Mouse (Mus musculus): ENCODE measurements at regions not wholly inside any gene's neighbourhood (a gene's known extent, or its start where the extent isn't known, plus 50 kb on each side); places are given as distances from the start of the nearest gene placed in this dataset.
A peak's percentile ranks its signal among the peaks of the same experiment; 100 is the strongest.

- Histone ChIP-seq H3K4me1 (replicated peaks) (peaks cover 9% of the 10 kb centered on the region; the same call in 1 of the 2 replicates), H3K4me3 (no peak overlapping the region), H3K27me3 (ENCODE audit: insufficient read depth, poor library complexity, severe bottlenecking) (0 out of 2 replicates have a peak, but pooled peaks cover 2% of the 10 kb centered on the region), H3K9me3 (no peaks in the 10 kb centered on the region), H3K36me3 (no peaks in the 10 kb centered on the region), H3K27ac (no peak overlapping the region)
- 83% methylated on average over 4 of the region's 4 CpGs for WGBS
- no peak for DNase-seq (ENCODE audit: low spot score)
Measured at GRCm38 (mm10) chr14:47826545-47826944, 178.3 kb downstream of the Ktn1 start.

DNA sequence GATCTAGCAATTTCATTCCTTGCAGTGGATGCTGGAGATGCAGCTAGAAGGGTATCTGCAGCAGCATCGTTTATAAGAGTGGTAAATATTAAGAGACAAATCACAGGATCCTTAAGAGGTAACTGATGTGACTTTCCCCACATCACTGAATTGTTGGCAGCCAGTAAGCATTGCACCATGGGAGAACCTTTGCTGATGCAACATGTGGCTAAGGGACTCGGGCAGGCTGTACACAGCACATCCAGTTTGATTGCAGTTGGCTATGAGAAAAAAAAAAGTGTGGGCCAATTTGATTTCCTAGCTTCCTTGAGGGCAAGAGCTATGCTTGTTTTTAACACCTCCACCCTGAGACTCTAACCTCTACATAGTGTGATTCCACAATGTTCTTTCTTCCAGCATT, 179.4 kb downstream of the Ktn1 start:
- H3K27ac ChIP-seq = no peak overlapping the region
- 0 out of 2 replicates have a peak, but pooled peaks cover 2% of the 10 kb centered on the region for H3K27me3 ChIP-seq (ENCODE audit: insufficient read depth, poor library complexity, severe bottlenecking)
- WGBS = 91% methylated on average over 2 of the region's 2 CpGs
- H3K4me1 ChIP-seq (replicated peaks) = peaks cover 9% of the 10 kb centered on the region; the same call in 1 of the 2 replicates
- H3K4me3 ChIP-seq = no peak overlapping the region
- DNase-seq (ENCODE audit: low spot score) = no peak
- no peaks in the 10 kb centered on the region for H3K36me3 ChIP-seq
- no peaks in the 10 kb centered on the region for H3K9me3 ChIP-seq

- Histone ChIP-seq H3K36me3 (no peaks in the 10 kb centered on the region), H3K4me1 (replicated peaks) (peaks cover 3% of the 10 kb centered on the region; the same call in 1 of the 2 replicates), H3K9me3 (no peaks in the 10 kb centered on the region), H3K27ac (no peak overlapping the region), H3K27me3 (ENCODE audit: insufficient read depth, poor library complexity, severe bottlenecking) (no peaks in the 10 kb centered on the region), H3K4me3 (no peak overlapping the region)
- DNase-seq (ENCODE audit: low spot score) = no peak
- 88% methylated on average over 10 of the region's 10 CpGs for WGBS
Measured at GRCm38 (mm10) chr14:47833696-47834095, 185.4 kb downstream of the Ktn1 start.

- no peaks in the 10 kb centered on the region for H3K9me3 ChIP-seq
- WGBS = 73% methylated on average over 4 of the region's 4 CpGs
- H3K4me3 ChIP-seq = no peak overlapping the region
- H3K27ac ChIP-seq = no peak overlapping the region
- H3K36me3 ChIP-seq = no peaks in the 10 kb centered on the region
- H3K27me3 ChIP-seq (ENCODE audit: insufficient read depth, poor library complexity, severe bottlenecking) = no peaks in the 10 kb centered on the region
- H3K4me1 ChIP-seq (replicated peaks) = peaks cover 16% of the 10 kb centered on the region
- no peak for DNase-seq (ENCODE audit: low spot score)
Measured at GRCm38 (mm10) chr14:47835408-47835807, 187.2 kb downstream of the Ktn1 start.

DNA sequence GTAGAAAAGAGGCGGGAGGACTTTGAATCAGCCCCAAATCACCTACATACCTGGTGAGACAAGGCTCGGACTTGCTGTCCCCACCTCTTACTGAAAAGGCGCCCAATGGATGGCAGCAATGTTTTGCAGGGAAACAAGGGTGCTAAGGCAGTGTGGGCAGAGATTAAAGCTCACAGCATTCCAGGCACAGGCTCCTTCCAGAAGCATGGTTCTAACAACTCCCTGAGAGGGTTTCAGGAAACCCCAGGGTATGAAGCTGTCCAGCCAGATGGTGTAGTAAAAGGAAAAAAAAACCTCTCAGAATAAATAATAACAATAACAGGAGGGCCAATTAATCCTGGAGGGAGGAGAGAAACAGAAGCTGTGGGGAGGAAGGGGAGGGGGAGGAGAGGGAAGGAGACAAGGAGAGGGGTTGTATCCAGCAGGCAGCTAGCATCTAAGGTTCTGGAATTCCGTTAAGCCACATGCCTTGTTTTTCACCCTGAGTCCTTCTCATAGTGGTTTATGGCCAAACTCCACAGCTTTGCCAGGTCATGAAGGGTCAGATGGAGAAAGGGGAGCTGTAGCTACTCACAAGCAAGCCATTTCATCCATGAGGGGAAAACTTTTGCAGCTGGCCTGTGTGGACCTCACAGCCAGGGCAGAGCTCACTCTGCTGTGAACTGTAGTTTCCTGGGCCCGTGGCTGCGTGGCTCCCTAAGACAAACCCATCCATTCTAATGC, 191.4 kb downstream of the Ktn1 start:
- H3K4me3 ChIP-seq = no peak overlapping the region
- no peaks in the 10 kb centered on the region for H3K36me3 ChIP-seq
- H3K27me3 ChIP-seq (ENCODE audit: insufficient read depth, poor library complexity, severe bottlenecking) = no peaks in the 10 kb centered on the region
- no peaks in the 10 kb centered on the region for H3K9me3 ChIP-seq
- H3K27ac ChIP-seq = peak overlapping the region; percentile 56
- 53% methylated on average over 6 of the region's 6 CpGs for WGBS
- DNase-seq (ENCODE audit: low spot score) = no peak
- H3K4me1 ChIP-seq (replicated peaks) = peaks cover 16% of the 10 kb centered on the region

DNA sequence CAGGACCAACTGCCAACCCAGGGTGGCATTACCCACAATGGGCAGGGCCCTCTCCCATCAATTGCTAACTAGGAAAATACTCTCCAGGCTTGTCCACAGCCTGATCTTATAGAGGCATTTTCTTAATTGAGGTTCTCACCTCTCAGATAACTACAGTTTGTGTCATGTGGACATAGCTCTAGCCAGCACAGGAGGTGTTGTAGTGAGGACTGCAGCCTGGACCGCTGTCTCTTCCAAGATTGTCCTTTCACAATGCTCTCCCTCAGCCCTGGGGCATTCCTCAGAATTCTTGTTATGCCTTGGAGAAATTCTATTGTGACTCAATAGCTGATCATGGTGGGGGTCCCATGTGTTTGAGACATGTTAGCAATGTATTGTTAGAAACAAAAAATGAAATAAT, 196.1 kb downstream of the Ktn1 start:
- WGBS = 81% methylated on average over 1 of the region's 1 CpGs
- Histone ChIP-seq H3K36me3 (no peaks in the 10 kb centered on the region), H3K4me1 (replicated peaks) (peaks cover 7% of the 10 kb centered on the region), H3K9me3 (no peaks in the 10 kb centered on the region), H3K4me3 (no peak overlapping the region), H3K27ac (no peak overlapping the region), H3K27me3 (ENCODE audit: insufficient read depth, poor library complexity, severe bottlenecking) (no peaks in the 10 kb centered on the region)
- DNase-seq (ENCODE audit: low spot score) = no peak

DNA sequence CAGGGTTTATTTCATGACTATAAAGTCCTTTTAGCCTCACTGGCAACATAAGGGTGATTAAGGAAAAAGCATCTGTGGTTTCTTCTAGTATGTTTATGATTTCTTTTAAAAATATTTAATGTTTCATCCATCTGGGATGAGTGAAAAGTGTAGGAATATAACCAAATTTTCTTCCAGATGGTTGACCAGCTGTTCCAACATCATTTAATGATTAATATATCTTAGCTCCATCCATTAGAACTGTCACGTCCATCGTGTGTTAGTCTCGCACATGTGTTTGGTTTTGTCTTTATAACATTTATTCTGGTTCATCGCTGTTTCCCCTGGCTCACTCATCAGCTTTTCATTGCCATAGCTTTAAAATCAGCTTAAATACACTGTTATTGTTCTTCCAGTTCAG, 200.6 kb downstream of the Ktn1 start:
- H3K4me3 ChIP-seq = no peak overlapping the region
- H3K27ac ChIP-seq = no peak overlapping the region
- WGBS = 86% methylated on average over 4 of the region's 4 CpGs
- H3K27me3 ChIP-seq (ENCODE audit: insufficient read depth, poor library complexity, severe bottlenecking) = no peaks in the 10 kb centered on the region
- no peak for DNase-seq (ENCODE audit: low spot score)
- no peaks in the 10 kb centered on the region for H3K36me3 ChIP-seq
- no peaks in the 10 kb centered on the region for H3K9me3 ChIP-seq
- no peaks in the 10 kb centered on the region for H3K4me1 ChIP-seq (replicated peaks)

DNA sequence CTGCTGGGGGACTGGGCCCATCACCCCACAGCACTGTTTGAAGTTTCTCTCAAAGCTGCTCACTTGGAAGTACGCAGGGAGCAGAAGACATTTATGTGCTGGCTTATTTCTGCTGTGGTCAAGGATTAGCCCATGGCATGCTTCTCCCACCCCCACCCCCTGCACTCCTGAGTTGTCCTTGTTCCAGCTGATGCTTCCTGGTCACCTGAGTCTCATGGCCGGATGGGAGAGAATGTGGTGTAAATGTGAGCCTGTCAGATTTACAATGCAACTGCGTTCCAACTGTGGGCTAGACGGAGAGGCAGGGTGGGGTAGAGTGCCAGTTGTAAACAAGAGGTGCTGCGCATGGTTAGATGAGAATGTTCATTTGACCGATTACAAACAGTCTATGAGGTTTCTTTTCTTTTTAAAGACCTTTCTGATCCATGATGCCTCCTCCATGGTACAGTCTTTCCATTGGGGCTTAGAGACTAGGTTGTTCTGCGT, 208.1 kb downstream of the Ktn1 start:
- Histone ChIP-seq H3K36me3 (no peaks in the 10 kb centered on the region), H3K27me3 (ENCODE audit: insufficient read depth, poor library complexity, severe bottlenecking) (no peaks in the 10 kb centered on the region), H3K9me3 (no peaks in the 10 kb centered on the region), H3K27ac (no peak overlapping the region), H3K4me3 (no peak overlapping the region), H3K4me1 (replicated peaks) (0 out of 2 replicates have a peak, but pooled peaks cover 2% of the 10 kb centered on the region)
- WGBS = 73% methylated on average over 7 of the region's 7 CpGs
- DNase-seq (ENCODE audit: low spot score) = no peak

GRCm38 (mm10) chr14:47857271-47857670, 209.0 kb downstream of the Ktn1 start:
- Histone ChIP-seq H3K4me3 (no peak overlapping the region), H3K4me1 (replicated peaks) (0 out of 2 replicates have a peak, but pooled peaks cover 2% of the 10 kb centered on the region), H3K27ac (no peak overlapping the region), H3K9me3 (no peaks in the 10 kb centered on the region), H3K27me3 (ENCODE audit: insufficient read depth, poor library complexity, severe bottlenecking) (no peaks in the 10 kb centered on the region), H3K36me3 (no peaks in the 10 kb centered on the region)
- 79% methylated on average over 4 of the region's 4 CpGs for WGBS
- no peak for DNase-seq (ENCODE audit: low spot score)

DNA sequence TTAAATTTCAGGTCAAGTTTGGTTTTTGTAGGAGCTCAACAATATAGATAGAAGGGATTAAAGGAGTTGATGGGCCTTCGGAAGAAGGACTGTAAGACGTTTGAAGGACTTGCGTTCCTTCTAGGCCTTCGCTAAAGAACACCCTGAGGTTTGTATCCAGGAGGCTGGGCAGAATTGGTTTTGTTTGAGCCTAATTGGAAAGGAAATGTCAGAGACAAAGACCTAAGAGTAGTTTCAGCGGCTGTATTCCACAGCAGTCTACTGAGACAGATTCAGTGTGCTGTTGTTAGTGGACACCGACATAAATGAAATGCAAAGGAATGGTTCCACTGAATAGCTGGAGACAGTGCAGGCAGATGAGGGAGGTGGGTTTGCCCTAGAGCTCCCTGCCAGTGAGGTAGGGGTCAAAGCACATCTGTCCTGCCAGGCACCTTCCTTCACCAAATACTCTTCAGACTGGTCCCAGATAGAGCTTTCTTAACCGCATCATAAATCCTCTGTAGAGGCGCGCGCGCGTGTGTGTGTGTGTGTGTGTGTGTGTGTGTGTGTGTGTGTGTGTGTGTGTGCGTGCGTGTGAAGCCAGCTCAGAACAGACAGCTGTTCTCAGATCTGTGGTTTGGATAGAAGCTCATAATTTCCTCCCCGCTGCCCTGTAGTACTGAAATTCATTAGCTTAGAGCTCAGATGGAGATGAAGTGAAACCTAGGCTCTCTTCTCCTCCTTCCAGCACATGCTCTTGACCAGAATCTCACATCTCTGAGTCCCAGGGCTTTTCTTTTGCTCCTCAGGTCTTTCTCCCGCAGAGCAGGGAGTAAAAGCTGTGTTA, 209.7 kb downstream of the Ktn1 start:
- Histone ChIP-seq H3K4me3 (no peak overlapping the region), H3K4me1 (replicated peaks) (0 out of 2 replicates have a peak, but pooled peaks cover 2% of the 10 kb centered on the region), H3K27me3 (ENCODE audit: insufficient read depth, poor library complexity, severe bottlenecking) (no peaks in the 10 kb centered on the region), H3K9me3 (no peaks in the 10 kb centered on the region), H3K27ac (no peak overlapping the region), H3K36me3 (no peaks in the 10 kb centered on the region)
- 83% methylated on average over 16 of the region's 16 CpGs for WGBS
- DNase-seq (ENCODE audit: low spot score) = no peak

DNA sequence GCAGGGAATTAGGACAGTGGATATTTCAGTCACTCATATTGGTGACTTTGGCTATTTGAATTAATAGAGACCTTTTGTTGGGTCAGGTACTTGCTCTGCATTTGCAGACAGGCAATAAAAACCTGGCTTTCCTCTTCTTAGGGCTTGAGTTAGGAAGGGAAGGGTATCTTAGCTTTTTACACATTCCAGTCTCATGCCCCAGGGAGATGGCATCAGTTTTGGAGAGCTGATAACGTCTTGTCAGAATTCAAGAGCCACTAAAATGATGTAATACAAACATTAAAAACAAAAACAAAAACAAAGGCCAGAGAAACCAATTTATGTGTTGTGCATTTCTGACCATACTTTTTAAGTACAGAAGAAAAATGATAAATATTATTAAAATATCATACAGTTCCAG, 214.3 kb downstream of the Ktn1 start:
- H3K36me3 ChIP-seq = no peaks in the 10 kb centered on the region
- no peaks in the 10 kb centered on the region for H3K27me3 ChIP-seq (ENCODE audit: insufficient read depth, poor library complexity, severe bottlenecking)
- 80% methylated on average over 1 of the region's 1 CpGs for WGBS
- H3K4me1 ChIP-seq (replicated peaks) = 0 out of 2 replicates have a peak, but pooled peaks cover 2% of the 10 kb centered on the region
- no peaks in the 10 kb centered on the region for H3K9me3 ChIP-seq
- H3K4me3 ChIP-seq = no peak overlapping the region
- DNase-seq (ENCODE audit: low spot score) = no peak
- no peak overlapping the region for H3K27ac ChIP-seq

DNA sequence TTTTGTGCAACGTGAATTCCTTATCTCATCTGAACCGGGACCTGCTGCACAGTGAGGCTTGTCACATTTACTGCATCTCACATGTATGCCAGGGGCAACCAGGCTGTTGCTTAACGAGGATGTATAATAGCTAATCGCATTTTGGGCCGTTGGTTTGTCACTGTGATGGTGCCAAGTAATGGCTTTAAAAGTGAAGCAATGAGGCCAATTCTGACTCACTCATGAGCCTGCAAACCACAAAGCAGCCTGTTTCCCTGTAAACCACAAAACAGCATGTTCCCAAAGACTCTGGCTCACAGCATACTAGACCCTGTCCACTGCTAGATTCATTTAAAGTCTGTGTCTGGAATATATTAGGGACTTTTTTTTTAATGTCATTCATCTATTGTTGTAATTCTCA, 214.8 kb downstream of the Ktn1 start:
- Histone ChIP-seq H3K36me3 (no peaks in the 10 kb centered on the region), H3K9me3 (no peaks in the 10 kb centered on the region), H3K4me1 (replicated peaks) (no peaks in the 10 kb centered on the region), H3K27me3 (ENCODE audit: insufficient read depth, poor library complexity, severe bottlenecking) (no peaks in the 10 kb centered on the region), H3K4me3 (no peak overlapping the region), H3K27ac (no peak overlapping the region)
- DNase-seq (ENCODE audit: low spot score) = no peak
- 90% methylated on average over 5 of the region's 5 CpGs for whole genome bisulfite sequencing

DNA sequence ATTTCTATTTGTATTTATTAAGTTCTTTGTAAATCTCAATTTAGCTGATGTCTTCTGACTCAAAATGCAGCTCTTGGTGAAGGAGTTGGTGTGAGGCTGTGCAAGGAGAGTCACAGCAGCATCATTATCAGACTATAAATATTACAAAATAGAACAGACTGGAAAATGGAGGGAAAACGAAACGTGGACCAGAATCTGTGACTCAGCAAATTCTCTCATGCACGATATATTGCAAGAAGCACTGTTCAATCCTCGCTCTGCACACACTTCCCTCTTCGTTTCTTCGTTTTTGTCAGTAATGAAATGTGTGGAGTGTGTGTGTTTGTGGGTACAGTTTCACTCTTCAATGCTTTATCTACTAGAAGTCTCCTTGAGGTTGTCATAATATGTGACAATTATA, 215.5 kb downstream of the Ktn1 start:
- no peaks in the 10 kb centered on the region for H3K9me3 ChIP-seq
- DNase-seq (ENCODE audit: low spot score) = no peak
- H3K36me3 ChIP-seq = no peaks in the 10 kb centered on the region
- WGBS = 90% methylated on average over 6 of the region's 6 CpGs
- no peak overlapping the region for H3K4me3 ChIP-seq
- no peaks in the 10 kb centered on the region for H3K4me1 ChIP-seq (replicated peaks)
- no peak overlapping the region for H3K27ac ChIP-seq
- no peaks in the 10 kb centered on the region for H3K27me3 ChIP-seq (ENCODE audit: insufficient read depth, poor library complexity, severe bottlenecking)

Measured in hindbrain, embryonic 10.5 days (tissue).